Mouse (Mus musculus): Measurements from ENCODE around the gene Hax1. TPM values are rescaled to one million over a fixed set of nuclear protein-coding genes. Genes with fewer than 3 reads are reported as not detected.
A peak's percentile ranks its signal among the peaks of the same experiment; 100 is the strongest.

Gene Hax1
- polyA plus RNA-seq, 1 experiment from 2014 or later: 99.6 TPM

DNA sequence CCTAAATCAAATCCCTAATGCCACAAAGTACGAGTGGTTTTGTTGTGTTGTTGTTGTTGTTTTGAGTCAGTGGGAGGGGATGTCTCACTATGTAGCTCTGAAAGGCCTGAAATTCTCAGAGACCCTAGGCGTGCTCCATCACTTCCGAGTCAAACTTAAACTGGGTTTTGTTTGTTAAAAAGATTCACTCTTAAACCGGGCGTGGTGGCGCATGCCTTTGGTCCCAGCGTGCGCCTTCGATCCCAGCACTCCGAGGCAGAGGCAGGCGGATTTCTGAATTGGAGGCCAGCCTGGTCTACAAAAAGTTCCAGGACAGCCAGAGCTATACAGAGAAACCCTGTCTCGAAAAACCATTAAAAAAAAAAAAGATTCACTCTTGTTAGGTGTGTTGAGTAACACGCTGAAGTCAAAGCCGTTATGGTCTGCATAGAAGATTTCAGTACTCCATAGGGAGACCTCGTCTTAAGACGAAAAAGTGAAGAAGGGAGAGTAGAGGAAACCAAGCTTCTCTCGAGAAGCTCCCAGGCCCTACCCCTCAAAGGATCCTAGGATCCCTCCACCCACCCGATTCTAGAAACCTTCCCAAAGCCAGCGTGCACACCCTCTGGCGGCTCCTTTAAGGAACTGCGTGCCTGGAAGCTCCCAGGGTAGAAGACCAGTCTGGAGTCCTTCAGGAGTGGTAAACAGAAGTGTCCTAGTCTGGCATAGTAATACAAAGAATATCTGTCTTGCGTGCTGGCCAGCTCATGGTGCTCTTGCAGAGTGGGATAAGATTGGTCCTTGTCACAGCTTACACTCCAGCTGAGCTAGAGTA, 34.4 kb downstream of the Hax1 start:
- H3K27me3 ChIP-seq (ENCODE audit: insufficient read depth, low read length): peaks cover 11% of the 10 kb centered on the region; the same call in 1 of the 2 replicates
- DNase-seq: peak; percentile 51
- no peaks in the 10 kb centered on the region for H3K9me3 ChIP-seq (ENCODE audit: low read length)
- peak overlapping the region; percentile 88 for H3K4me2 ChIP-seq (ENCODE audit: low read depth, low read length)
- TF ChIP-seq CTCF (IDR thresholded peaks at IDR 0.05; ENCODE audit: low read depth): peak; percentile 74
- no peak for TF ChIP-seq EP300 (IDR thresholded peaks at IDR 0.05; ENCODE audit: low read depth)
- peaks cover 15% of the 10 kb centered on the region for H3K4me1 ChIP-seq (ENCODE audit: insufficient read depth)
- WGBS (ENCODE audit: insufficient replicate concordance): 22% methylated on average over 22 of the region's 22 CpGs
- H3K27ac ChIP-seq (ENCODE audit: low read depth): 0 out of 2 replicates have a peak overlapping the region, but pooled peaks have one; percentile 68
- H3K4me3 ChIP-seq (ENCODE audit: low read depth, low read length): peak overlapping the region; percentile 69
- ATAC-seq: no peak
- peak overlapping the region; percentile 68; the same call in 1 of the 2 replicates for H3K9ac ChIP-seq (replicated peaks)
- no peaks in the 10 kb centered on the region for H3K36me3 ChIP-seq (replicated peaks; ENCODE audit: insufficient read depth, low read length)

DNA sequence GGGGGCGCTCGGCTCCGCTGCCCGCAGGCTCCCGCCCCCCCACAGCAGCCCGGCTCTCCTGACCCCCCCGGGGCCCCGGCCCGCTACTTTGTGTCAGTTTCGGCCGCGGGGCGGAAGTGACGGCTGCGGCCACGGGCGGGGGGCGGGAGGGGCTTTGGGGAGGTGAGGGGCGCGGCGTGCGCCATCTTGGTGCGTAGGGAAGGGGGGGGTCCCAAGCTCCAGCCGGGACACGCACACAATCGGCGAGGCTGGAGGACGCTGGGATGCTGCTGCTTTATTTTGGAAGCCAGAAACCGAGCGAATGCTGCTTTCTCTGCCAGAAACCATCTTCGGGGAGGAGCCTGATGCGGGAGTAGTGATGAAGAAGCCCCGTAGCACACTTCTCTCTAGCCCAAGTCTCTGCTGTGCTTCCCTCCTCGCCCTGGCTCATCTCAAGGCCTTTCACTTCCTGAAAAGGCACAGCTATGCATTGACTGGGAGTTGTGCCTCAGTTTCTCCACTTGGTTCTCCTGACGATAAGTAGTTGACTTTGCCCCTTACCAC, 35.3 kb downstream of the Hax1 start, which contains the start of gene Atp8b2:
Gene Atp8b2, minus strand, starts transcription at position 288 of the 543 bp plus-strand sequence.
- peaks cover 15% of the 10 kb centered on the region for H3K4me1 ChIP-seq (ENCODE audit: insufficient read depth)
- no peak for ATAC-seq

DNA sequence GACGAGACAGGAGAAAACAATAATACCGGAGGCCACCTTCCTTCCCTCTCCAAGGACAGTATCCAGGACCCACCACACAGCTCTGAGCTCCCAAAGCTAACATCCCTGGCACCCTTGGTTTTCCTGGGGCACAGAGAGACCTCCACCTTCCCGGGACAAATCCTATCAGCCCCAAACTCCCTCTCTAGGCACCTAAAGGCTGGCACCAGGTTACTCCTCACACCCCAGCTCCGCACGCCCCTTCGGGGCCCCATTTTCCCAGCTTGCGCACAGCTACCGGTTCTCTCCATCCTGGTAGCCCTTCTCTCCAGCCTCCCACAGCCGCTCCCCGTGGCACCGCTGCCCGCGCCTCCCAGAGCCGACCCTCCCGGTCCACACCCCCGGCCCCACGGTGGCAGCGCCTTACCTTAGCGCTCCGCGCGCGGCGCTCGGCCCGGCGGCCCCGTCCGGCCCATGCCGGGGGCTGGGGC, 35.8 kb downstream of the Hax1 start:
- DNase-seq (no peak), ATAC-seq (no peak)
- H3K9me3 ChIP-seq (ENCODE audit: low read length): no peaks in the 10 kb centered on the region
- H3K27ac ChIP-seq (ENCODE audit: low read depth): peak overlapping the region; percentile 68
- H3K4me2 ChIP-seq (ENCODE audit: low read depth, low read length): peak overlapping the region; percentile 88
- WGBS (ENCODE audit: insufficient replicate concordance): 2% methylated on average over 30 of the region's 30 CpGs
- H3K9ac ChIP-seq (replicated peaks): peak overlapping the region; percentile 68
- peaks cover 15% of the 10 kb centered on the region for H3K4me1 ChIP-seq (ENCODE audit: insufficient read depth)
- H3K4me3 ChIP-seq (ENCODE audit: low read depth, low read length): peak overlapping the region; percentile 69
- no peak for TF ChIP-seq CTCF (IDR thresholded peaks at IDR 0.05; ENCODE audit: low read depth)
- TF ChIP-seq EP300 (IDR thresholded peaks at IDR 0.05; ENCODE audit: low read depth): no peak
- H3K36me3 ChIP-seq (replicated peaks; ENCODE audit: insufficient read depth, low read length): peaks cover 2% of the 10 kb centered on the region; the same call in 1 of the 2 replicates
- peaks cover 11% of the 10 kb centered on the region; the same call in 1 of the 2 replicates for H3K27me3 ChIP-seq (ENCODE audit: insufficient read depth, low read length)

More for the DNA sequence above, 35.3 kb downstream of the Hax1 start, which contains the start of gene Atp8b2:
- peaks cover 11% of the 10 kb centered on the region; the same call in 1 of the 2 replicates for H3K27me3 ChIP-seq (ENCODE audit: insufficient read depth, low read length)
- DNase-seq: peak; percentile 60
- no peaks in the 10 kb centered on the region for H3K9me3 ChIP-seq (ENCODE audit: low read length)
- H3K9ac ChIP-seq (replicated peaks): peak within 1 kb of the TSS; percentile 68
- WGBS (ENCODE audit: insufficient replicate concordance): under 1% methylated on average over 28 of the region's 35 CpGs
- no peak for TF ChIP-seq CTCF (IDR thresholded peaks at IDR 0.05; ENCODE audit: low read depth)
- TF ChIP-seq EP300 (IDR thresholded peaks at IDR 0.05; ENCODE audit: low read depth): no peak
- H3K36me3 ChIP-seq (replicated peaks; ENCODE audit: insufficient read depth, low read length): no peaks in the 10 kb centered on the region
- peak within 1 kb of the TSS; percentile 68 for H3K27ac ChIP-seq (ENCODE audit: low read depth)
- peak within 1 kb of the TSS; percentile 69 for H3K4me3 ChIP-seq (ENCODE audit: low read depth, low read length)
- peak within 1 kb of the TSS; percentile 88 for H3K4me2 ChIP-seq (ENCODE audit: low read depth, low read length)

GRCm38 (mm10) chr3:89962059-89962750, 36.4 kb downstream of the Hax1 start:
- Histone ChIP-seq H3K4me3 (ENCODE audit: low read depth, low read length) (peak overlapping the region; percentile 69), H3K4me2 (ENCODE audit: low read depth, low read length) (peak overlapping the region; percentile 88), H3K36me3 (replicated peaks; ENCODE audit: insufficient read depth, low read length) (peaks cover 2% of the 10 kb centered on the region; the same call in 1 of the 2 replicates), H3K27me3 (ENCODE audit: insufficient read depth, low read length) (peaks cover 11% of the 10 kb centered on the region; the same call in 1 of the 2 replicates), H3K9me3 (ENCODE audit: low read length) (no peaks in the 10 kb centered on the region), H3K9ac (replicated peaks) (peak overlapping the region; percentile 68), H3K27ac (ENCODE audit: low read depth) (peak overlapping the region; percentile 68), H3K4me1 (ENCODE audit: insufficient read depth) (peaks cover 15% of the 10 kb centered on the region)
- TF ChIP-seq CTCF (IDR thresholded peaks at IDR 0.05; ENCODE audit: low read depth) (no peak), EP300 (IDR thresholded peaks at IDR 0.05; ENCODE audit: low read depth) (no peak)
- ATAC-seq (no peak), DNase-seq (no peak)
- WGBS (ENCODE audit: insufficient replicate concordance): 10% methylated on average over 14 of the region's 14 CpGs

DNA sequence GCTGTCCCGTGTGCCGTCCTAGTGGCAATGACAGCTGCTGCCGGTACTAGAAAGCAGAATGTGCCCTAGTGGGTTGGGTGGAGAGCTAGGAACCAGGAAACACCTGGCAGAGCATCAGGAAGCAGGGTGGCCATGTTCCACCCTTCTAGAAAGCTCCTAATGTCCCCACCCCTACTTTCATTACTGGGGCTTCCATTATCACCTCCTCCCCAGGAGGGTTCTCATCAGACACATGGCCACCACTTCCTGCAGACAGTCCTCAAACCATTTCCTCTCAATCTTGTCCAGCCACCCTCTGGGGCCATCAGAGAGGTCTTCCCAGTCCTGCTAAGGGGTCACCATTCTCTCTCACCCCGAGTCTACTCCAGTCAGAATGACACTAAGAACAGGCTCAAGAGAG, 37.1 kb downstream of the Hax1 start:
- H3K9ac ChIP-seq (replicated peaks): no peak overlapping the region
- 27% methylated on average over 4 of the region's 4 CpGs for WGBS (ENCODE audit: insufficient replicate concordance)
- ATAC-seq: no peak

More for the DNA sequence above, 37.1 kb downstream of the Hax1 start:
- peak overlapping the region; percentile 88 for H3K4me2 ChIP-seq (ENCODE audit: low read depth, low read length)
- no peak for DNase-seq
- H3K27me3 ChIP-seq (ENCODE audit: insufficient read depth, low read length): peaks cover 11% of the 10 kb centered on the region; the same call in 1 of the 2 replicates
- no peak overlapping the region for H3K27ac ChIP-seq (ENCODE audit: low read depth)
- H3K9me3 ChIP-seq (ENCODE audit: low read length): no peaks in the 10 kb centered on the region
- 0 out of 2 replicates have a peak overlapping the region, but pooled peaks have one; percentile 52 for H3K4me3 ChIP-seq (ENCODE audit: low read depth, low read length)
- H3K4me1 ChIP-seq (ENCODE audit: insufficient read depth): peaks cover 15% of the 10 kb centered on the region
- TF ChIP-seq EP300 (IDR thresholded peaks at IDR 0.05; ENCODE audit: low read depth) (no peak), CTCF (IDR thresholded peaks at IDR 0.05; ENCODE audit: low read depth) (no peak)
- peaks cover 2% of the 10 kb centered on the region for H3K36me3 ChIP-seq (replicated peaks; ENCODE audit: insufficient read depth, low read length)
